Mouse (Mus musculus) embryonic fibroblast, embryonic 13.5 days (primary cell): Measurements from ENCODE around the gene Krt27.

Experiments
- CTCF ChIP-seq: IDR thresholded peaks from 2 replicates; pipeline ENCODE4 v1.5.1; 2011; ENCODE audit warnings: mild to moderate bottlenecking, control low read depth, low read length, moderate library complexity, borderline replicate concordance; ENCODE audit not compliant: insufficient read depth
- POLR2A ChIP-seq: IDR thresholded peaks from 2 replicates; pipeline ENCODE4 v1.6.1; 2011; ENCODE audit warnings: low read depth, mild to moderate bottlenecking, control low read depth, low read length, moderate library complexity

- TF ChIP-seq CTCF = no peak
- TF ChIP-seq POLR2A = no peak
Measured at GRCm38 (mm10) chr11:99314594-99314993, 36.3 kb downstream of the Krt27 start.
